Mouse (Mus musculus): ENCODE results near the gene Mybbp1a.

- TF ChIP-seq POLR2A (IDR thresholded peaks at IDR 0.05; ENCODE audit: borderline replicate concordance, control insufficient read depth, low read depth, low read length) = no peak
- no peak for TF ChIP-seq CTCF (IDR thresholded peaks at IDR 0.05; ENCODE audit: control insufficient read depth, insufficient read depth, low read length)
Measured at GRCm38 (mm10) chr11:72425201-72425600, 16.0 kb upstream of the Mybbp1a start.

Measured in bone marrow, adult 2 months (tissue).